Mouse (Mus musculus) heart, postnatal 0 days (tissue): ENCODE data around the gene Idua.

Experiments
- CTCF ChIP-seq: IDR thresholded peaks from 2 replicates; pipeline ENCODE4 v1.5.1; 2016; ENCODE audit warnings: antibody characterized with exemption, control low read depth, low read depth
- EP300 ChIP-seq: IDR thresholded peaks from 2 replicates; pipeline ENCODE4 v1.6.1; 2016; ENCODE audit warnings: antibody characterized with exemption, low read depth

DNA sequence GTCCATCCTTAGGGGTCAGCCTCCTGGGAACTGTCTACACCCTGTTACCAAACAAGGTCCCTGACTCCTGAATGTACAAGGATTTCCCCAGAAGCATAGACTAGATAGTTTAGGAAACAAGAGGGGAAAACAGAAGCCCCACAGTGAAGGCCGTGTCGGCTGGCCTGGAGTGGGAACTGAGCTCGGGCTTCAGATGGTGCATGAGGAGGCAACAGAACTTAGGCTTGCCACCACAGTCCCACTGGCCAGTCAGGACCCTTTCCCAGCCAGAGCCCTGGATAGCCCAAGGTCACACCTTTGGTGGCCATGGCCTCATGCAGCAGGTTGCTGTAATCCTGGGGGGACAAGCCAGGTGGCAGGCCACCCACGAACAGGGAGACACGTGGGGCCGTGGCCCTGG lies 6.8 kb upstream of the Idua start:
- no peak for TF ChIP-seq CTCF
- no peak for TF ChIP-seq EP300
